Mouse (Mus musculus) midbrain, embryonic 14.5 days (tissue): Measurements from ENCODE around the gene Prame. TPM values are rescaled to one million over a fixed set of nuclear protein-coding genes. Genes with fewer than 3 reads are reported as not detected.
"Not testable (repeated sequence)": the region's sequence is repeated elsewhere in the genome, so short reads cannot be mapped to it uniquely, and the experiment has no call there.

Experiments used
- ATAC-seq: fragments of 200-750 bp; cut with Nextera tagmentation; 2 replicates; pipeline ENCODE4 v1.8.0; 2017; ENCODE audit warnings: moderate number of reproducible peaks, moderate library complexity; ENCODE audit not compliant: low FRiP score, low TSS enrichment
- DNase-seq: peaks from one replicate; pipeline ENCODE4 v3.0.0-alpha.2; 2015
- H3K27ac ChIP-seq: fragments of 300-500 bp; sonication (generic); replicated peaks from 2 replicates; pipeline ENCODE4 v1.5.1; 2014; ENCODE audit warnings: mild to moderate bottlenecking, low read depth, low read length, moderate library complexity
- H3K27me3 ChIP-seq: fragments of 300-500 bp; sonication (generic); 2 replicates; pipeline ENCODE4 v1.6.1; 2014; ENCODE audit warnings: low read length, control low read depth, mixed read lengths; ENCODE audit not compliant: control insufficient read depth, insufficient read depth
- H3K36me3 ChIP-seq: fragments of 300-500 bp; sonication (generic); 2 replicates; pipeline ENCODE4 v1.6.1; 2014; ENCODE audit warnings: low read length, control low read depth; ENCODE audit not compliant: control insufficient read depth, insufficient read depth
- H3K4me1 ChIP-seq: fragments of 300-500 bp; sonication (generic); 2 replicates; pipeline ENCODE4 v1.6.1; 2014; ENCODE audit warnings: mild to moderate bottlenecking, antibody characterized with exemption, low read length, control low read depth; ENCODE audit not compliant: control insufficient read depth, insufficient read depth
- H3K4me2 ChIP-seq: fragments of 300-500 bp; sonication (generic); 2 replicates; pipeline ENCODE4 v1.6.1; 2014; ENCODE audit warnings: mild to moderate bottlenecking, low read length, moderate library complexity
- H3K4me3 ChIP-seq: fragments of 300-500 bp; sonication (generic); replicated peaks from 2 replicates; pipeline ENCODE4 v1.5.1; 2014; ENCODE audit warnings: low read depth, low read length
- H3K9ac ChIP-seq: fragments of 300-500 bp; sonication (generic); replicated peaks from 2 replicates; pipeline ENCODE4 v1.6.1; 2014; ENCODE audit warnings: mild to moderate bottlenecking, low read length, moderate library complexity
- H3K9me3 ChIP-seq: fragments of 300-500 bp; sonication (generic); 2 replicates; pipeline ENCODE4 v1.6.1; 2016; ENCODE audit warnings: low read length, control low read depth, mixed read lengths; ENCODE audit not compliant: control insufficient read depth
- WGBS: fragments of 180-500 bp; shearing (Covaris S2); extraction: QIAGEN DNeasy Blood & Tissue Kit; methylation state at CpG from one replicate; pipeline ENCODE4 v1.1.7; 2014; 5-methylcytosine and 5-hydroxymethylcytosine counted together
- polyA plus RNA-seq: library from polyadenylated mRNA; unstranded; fragments of >200 nt; fragmentation: Nextera tagmentation; extraction: Ambion mirVana; gene quantifications from 2 replicates; pipeline ENCODE4 v1.2.1, GENCODE M21; 2014

Prame gene
- polyA plus RNA-seq: not detected in 2 replicates

DNA sequence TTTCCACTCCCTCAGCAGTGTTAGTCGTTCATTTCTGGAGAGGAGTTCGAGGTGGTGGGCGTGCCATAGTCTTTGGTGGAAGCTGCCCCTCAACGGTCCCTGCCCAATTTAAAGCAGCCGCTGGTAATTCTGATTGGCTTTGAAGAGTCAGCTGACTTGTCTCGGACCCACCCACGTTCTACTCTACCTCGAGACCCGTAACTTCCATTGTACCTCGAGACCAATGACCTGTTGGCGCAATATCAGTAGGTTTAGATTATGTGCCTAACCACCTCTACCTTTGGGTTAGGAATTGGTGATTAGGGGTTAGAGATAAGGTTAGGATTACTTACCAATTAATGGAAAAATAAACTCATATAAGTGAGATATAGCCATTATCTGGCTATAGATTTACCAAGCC is at the start of gene Prame:
Gene Prame (minus strand): TSS at position 101 of the 400 bp plus-strand sequence.
- Histone ChIP-seq H3K4me2 (no peak within 1 kb of the TSS), H3K27me3 (no peaks in the 10 kb centered on the region), H3K4me1 (no peaks in the 10 kb centered on the region), H3K9me3 (no peaks in the 10 kb centered on the region), H3K27ac (no peak within 1 kb of the TSS), H3K9ac (no peak within 1 kb of the TSS), H3K36me3 (no peaks in the 10 kb centered on the region), H3K4me3 (no peak within 1 kb of the TSS)
- no peak for DNase-seq
- no peak for ATAC-seq
- 93% methylated on average over 11 of the region's 11 CpGs for WGBS

DNA sequence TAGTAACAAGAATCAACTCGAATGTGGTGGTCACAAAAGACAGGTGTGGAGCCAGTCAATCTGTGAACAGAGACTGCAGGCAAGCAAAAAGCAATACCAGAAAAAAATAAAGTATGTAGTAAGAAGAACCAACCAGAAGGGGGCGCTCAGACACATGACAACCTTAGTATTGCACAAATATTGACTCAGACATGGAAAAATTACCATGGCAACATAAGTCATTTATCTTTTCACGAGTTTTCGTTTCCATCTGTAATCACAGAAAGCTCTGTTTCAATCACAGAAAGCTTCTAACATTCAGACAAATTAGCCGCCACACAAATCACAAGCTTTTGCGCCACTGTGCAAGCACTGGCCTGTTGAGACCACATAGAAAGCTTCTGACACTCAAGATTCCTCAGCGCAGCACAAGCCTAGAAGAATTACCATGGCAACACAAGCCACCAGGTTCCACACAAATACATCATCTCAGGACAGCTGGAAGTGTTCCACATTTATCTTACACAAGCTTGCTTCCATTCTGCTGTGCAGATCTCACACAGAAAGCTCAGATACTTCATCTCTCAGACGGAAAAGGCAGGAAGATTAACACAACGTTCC is 24.8 kb upstream of the Prame start:
- H3K27ac ChIP-seq: no peak overlapping the region
- no peaks in the 10 kb centered on the region for H3K27me3 ChIP-seq
- H3K4me2 ChIP-seq: no peak overlapping the region
- H3K4me1 ChIP-seq: no peaks in the 10 kb centered on the region
- DNase-seq (peak; percentile 69), ATAC-seq (no peak)
- no peaks in the 10 kb centered on the region for H3K36me3 ChIP-seq
- no peak overlapping the region for H3K9ac ChIP-seq
- H3K9me3 ChIP-seq: no peaks in the 10 kb centered on the region
- no peak overlapping the region for H3K4me3 ChIP-seq
- WGBS: 44% methylated on average over 9 of the region's 9 CpGs

DNA sequence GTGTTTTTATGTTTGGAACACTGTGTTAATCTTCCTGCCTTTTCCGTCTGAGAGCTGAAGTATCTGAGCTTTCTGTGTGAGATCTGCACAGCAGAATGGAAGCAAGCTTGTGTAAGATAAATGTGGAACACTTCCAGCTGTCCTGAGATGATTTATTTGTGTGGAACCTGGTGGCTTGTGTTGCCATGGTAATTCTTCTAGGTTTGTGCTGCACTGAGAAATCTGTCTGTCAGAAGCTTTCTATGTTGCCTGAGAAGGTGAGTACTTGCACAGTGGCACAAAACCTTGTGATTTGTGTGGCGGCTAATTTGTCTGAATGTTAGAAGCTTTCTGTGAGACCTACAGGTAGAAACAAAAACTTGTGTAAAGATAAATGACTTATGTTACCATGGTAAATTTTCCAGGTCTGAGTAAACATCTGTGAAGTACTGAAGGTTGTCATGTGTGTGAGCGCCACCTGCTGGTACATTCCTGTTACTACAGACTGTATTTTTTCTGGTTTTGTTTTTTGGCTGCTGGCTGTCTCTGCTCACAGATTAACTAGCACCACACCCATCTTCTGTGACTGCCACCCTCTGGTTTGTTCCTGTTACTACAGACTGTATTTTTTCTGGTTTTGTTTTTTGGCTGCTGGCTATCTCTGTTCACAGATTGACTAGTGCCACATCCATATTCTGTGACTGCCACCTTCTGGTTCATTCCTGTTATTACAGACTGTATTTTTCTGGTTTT is 26.0 kb downstream of the Prame start:
- H3K9ac ChIP-seq, H3K27me3 ChIP-seq, H3K36me3 ChIP-seq, H3K4me3 ChIP-seq, H3K4me2 ChIP-seq, H3K9me3 ChIP-seq, H3K4me1 ChIP-seq, ATAC-seq, H3K27ac ChIP-seq: not testable (repeated sequence)
- peak; percentile 26 for DNase-seq
- 72% methylated on average over 3 of the region's 3 CpGs for WGBS

DNA sequence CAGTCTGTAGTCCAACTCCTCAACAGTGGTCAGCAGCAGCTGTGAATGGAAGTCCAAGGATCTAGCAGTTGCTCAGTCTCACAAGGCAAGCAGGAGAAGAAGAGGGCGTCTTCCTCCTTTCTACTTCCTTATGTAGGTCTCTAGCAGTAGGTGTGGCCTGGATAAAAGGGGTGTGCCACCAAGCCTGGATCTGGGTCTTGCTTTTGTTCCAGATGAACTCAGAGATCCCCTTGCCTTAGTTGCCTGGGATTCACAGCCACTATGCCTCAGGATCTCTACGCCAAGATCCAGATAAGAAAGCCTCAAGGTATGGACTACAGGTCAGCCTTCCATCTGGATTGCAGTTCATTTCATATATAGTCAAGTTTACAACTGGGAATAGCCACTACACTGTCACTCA is 28.8 kb downstream of the Prame start, which contains the start of gene Nxf7:
Gene Nxf7 (minus strand): TSS at position 101 of the 400 bp plus-strand sequence.
- Histone ChIP-seq H3K9ac (no peak within 1 kb of the TSS), H3K4me1 (no peaks in the 10 kb centered on the region), H3K27ac (no peak within 1 kb of the TSS), H3K27me3 (no peaks in the 10 kb centered on the region), H3K36me3 (no peaks in the 10 kb centered on the region), H3K4me2 (no peak within 1 kb of the TSS), H3K4me3 (no peak within 1 kb of the TSS), H3K9me3 (no peaks in the 10 kb centered on the region)
- DNase-seq: no peak
- no peak for ATAC-seq
- WGBS: 93% methylated on average over 2 of the region's 2 CpGs

DNA sequence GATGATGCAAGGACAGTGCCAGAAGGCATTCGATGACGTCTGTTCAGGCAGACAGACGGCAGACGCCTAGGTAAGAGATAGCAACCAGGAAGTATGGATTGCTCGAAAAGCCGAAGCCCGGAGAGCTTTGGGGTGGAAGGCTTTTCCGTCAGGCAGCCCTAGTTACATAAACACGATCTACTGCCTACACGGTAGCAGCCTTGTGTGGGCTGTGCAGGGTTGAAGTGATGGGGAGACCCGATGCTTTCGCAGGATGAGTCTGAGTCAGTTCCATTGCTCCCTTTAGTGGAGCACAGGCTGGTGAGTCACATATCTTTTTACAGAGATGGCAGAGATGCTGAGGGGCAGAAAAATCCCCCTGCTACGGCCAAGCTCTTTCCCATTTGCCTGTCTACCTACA is 29.4 kb downstream of the Prame start:
- H3K27me3 ChIP-seq: no peaks in the 10 kb centered on the region
- 92% methylated on average over 13 of the region's 13 CpGs for WGBS
- H3K4me1 ChIP-seq: no peaks in the 10 kb centered on the region
- no peaks in the 10 kb centered on the region for H3K36me3 ChIP-seq
- H3K9ac ChIP-seq: no peak overlapping the region
- H3K27ac ChIP-seq: no peak overlapping the region
- no peaks in the 10 kb centered on the region for H3K9me3 ChIP-seq
- H3K4me3 ChIP-seq: no peak overlapping the region
- H3K4me2 ChIP-seq: no peak overlapping the region
- no peak for DNase-seq
- ATAC-seq: no peak

DNA sequence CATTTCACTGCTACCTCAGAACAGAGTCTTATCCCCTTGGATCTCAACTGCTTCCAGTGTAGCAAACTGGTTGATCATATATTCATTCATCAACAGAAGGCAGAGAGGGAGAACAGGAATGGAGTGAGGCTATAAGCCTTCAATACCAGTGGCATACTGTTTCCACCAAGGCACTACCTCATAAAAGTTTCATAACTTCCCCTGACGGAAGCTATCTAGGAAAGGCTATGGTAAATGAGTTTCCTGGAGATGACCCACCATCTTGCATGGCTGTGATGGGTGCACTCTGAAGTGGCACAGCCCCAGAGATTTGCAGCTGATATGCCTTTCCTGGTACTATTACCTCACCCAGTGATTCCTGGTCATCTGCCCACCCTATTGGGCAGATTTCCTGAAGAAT is 51.1 kb downstream of the Prame start:
- no peaks in the 10 kb centered on the region for H3K36me3 ChIP-seq
- no peak overlapping the region for H3K4me3 ChIP-seq
- 94% methylated on average over 1 of the region's 1 CpGs for WGBS
- H3K9me3 ChIP-seq: no peaks in the 10 kb centered on the region
- no peaks in the 10 kb centered on the region for H3K4me1 ChIP-seq
- DNase-seq: no peak
- no peaks in the 10 kb centered on the region for H3K27me3 ChIP-seq
- no peak overlapping the region for H3K9ac ChIP-seq
- H3K27ac ChIP-seq: no peak overlapping the region
- no peak for ATAC-seq
- H3K4me2 ChIP-seq: no peak overlapping the region

DNA sequence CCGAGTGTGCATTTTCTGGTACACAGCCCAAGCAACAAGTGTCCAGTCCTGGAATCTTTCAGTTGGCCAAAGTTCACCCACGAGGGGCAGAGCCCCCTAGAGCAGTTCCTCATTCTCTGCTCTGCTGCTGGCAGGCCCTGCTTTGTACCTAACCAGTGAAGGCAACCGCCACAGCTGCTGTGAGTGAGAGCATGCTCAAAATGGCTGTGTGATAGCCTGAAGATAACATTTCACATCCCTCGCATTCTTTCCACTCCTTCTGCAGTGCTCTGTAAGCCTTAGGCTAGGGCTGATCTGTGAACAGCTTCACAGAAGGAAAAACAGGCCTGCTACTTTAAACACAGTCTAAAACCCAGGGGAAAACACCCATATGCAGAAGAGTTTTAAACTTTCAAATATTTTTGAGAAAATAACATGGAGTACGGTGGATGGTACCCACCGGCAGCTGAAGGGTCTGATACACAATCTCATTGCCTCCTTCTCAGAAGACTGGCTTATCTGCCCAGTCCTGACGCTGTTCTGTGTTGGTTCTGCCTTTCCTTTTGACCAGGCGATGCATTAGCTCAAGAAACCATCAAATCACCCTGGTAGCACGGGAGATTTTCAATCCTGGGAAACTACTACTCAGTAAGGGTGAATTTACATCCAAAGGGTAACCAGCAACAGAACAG is 52.4 kb downstream of the Prame start:
- not testable (repeated sequence) for H3K27ac ChIP-seq, ATAC-seq

DNA sequence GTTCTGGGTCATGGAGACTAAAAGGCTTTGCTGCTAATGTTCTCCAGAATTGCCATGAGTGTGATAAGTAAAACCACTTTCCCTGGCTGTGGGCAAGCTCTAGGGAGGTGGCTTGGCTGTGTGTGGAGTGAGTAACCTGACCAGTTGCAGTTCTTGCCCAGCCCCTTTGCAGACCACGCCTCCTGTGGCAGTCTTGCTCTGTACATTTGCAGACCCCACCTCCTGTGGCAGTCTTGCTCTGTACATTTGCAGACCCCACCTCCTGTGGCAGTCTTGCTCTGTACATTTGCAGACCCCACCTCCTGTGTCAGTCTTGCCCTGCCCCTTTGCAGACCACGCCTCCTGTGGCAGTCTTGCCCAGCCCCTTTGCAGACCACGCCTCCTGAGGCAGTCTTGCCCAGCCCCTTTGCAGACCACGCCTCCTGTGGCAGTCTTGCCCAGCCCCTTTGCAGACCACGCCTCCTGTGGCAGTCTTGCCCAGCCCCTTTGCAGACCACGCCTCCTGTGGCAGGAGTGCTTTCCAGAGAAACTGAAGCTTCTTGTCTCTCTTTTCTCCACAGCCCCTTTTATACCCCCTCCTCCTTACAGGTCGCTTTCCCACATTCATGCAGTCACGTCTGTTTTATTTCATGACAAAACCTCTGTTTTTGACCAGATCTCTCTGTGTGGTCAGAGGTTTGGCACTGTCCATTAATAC is 53.1 kb downstream of the Prame start:
- WGBS: 25% methylated on average over 8 of the region's 8 CpGs
- ATAC-seq: not testable (repeated sequence)

More for the DNA sequence above, 52.4 kb downstream of the Prame start:
- not testable (repeated sequence) for H3K4me1 ChIP-seq, H3K27me3 ChIP-seq, H3K9me3 ChIP-seq, H3K36me3 ChIP-seq, DNase-seq, H3K9ac ChIP-seq, H3K4me2 ChIP-seq, H3K4me3 ChIP-seq
- 74% methylated on average over 9 of the region's 9 CpGs for WGBS

More for the DNA sequence above, 53.1 kb downstream of the Prame start:
- not testable (repeated sequence) for H3K4me1 ChIP-seq, H3K9me3 ChIP-seq, H3K27me3 ChIP-seq, H3K27ac ChIP-seq, H3K4me3 ChIP-seq, H3K4me2 ChIP-seq, H3K36me3 ChIP-seq, DNase-seq, H3K9ac ChIP-seq
